Mouse (Mus musculus): ENCODE data around the gene Gba2.
A peak's percentile ranks its signal among the peaks of the same experiment; 100 is the strongest.
"Not testable (repeated sequence)": the region's sequence is repeated elsewhere in the genome, so short reads cannot be mapped to it uniquely, and the experiment has no call there.

The Gba2 gene

GRCm38 (mm10) chr4:43578376-43579204, at the start of gene Gba2, which contains the start of gene Rgp1:
Gene Gba2, minus strand, starts transcription at chr4:43578873.
Gene Rgp1, plus strand, starts transcription at chr4:43578715.
- peak; percentile 87 for DNase-seq

GRCm38 (mm10) chr4:43620146-43620778, 41.6 kb upstream of the Gba2 start:
- DNase-seq: no peak

GRCm38 (mm10) chr4:43613060-43613730, 34.5 kb upstream of the Gba2 start:
- no peak for DNase-seq

- DNase-seq: no peak
These were observed 33.9 kb upstream of the Gba2 start for GRCm38 (mm10) chr4:43612534-43612933.

- no peak for DNase-seq
These were observed 26.3 kb upstream of the Gba2 start for GRCm38 (mm10) chr4:43604751-43605685.

- no peak for DNase-seq
These were observed 25.4 kb upstream of the Gba2 start for GRCm38 (mm10) chr4:43604099-43604498.

- DNase-seq: no peak
These were observed 21.7 kb upstream of the Gba2 start for GRCm38 (mm10) chr4:43600195-43600934.

- DNase-seq: no peak
These were observed 20.1 kb upstream of the Gba2 start for GRCm38 (mm10) chr4:43598650-43599380.

- DNase-seq: no peak
These were observed 19.5 kb upstream of the Gba2 start for GRCm38 (mm10) chr4:43598200-43598599.

GRCm38 (mm10) chr4:43596597-43596996, 17.9 kb upstream of the Gba2 start:
- not testable (repeated sequence) for DNase-seq

GRCm38 (mm10) chr4:43593453-43593852, 14.8 kb upstream of the Gba2 start:
- DNase-seq: no peak

GRCm38 (mm10) chr4:43591961-43592360, 13.3 kb upstream of the Gba2 start:
- DNase-seq: no peak

- DNase-seq: no peak
These were observed 12.9 kb upstream of the Gba2 start for GRCm38 (mm10) chr4:43591543-43591942.

- no peak for DNase-seq
These were observed 9.0 kb upstream of the Gba2 start for GRCm38 (mm10) chr4:43587681-43588080.

GRCm38 (mm10) chr4:43586411-43586810, 7.7 kb upstream of the Gba2 start:
- DNase-seq: no peak

- no peak for DNase-seq
These were observed 7.0 kb upstream of the Gba2 start for GRCm38 (mm10) chr4:43585682-43586081.

GRCm38 (mm10) chr4:43584444-43585416, 6.1 kb upstream of the Gba2 start, which contains the start of gene Msmp:
Gene Msmp, minus strand, starts transcription at chr4:43584494.
- DNase-seq: no peak

GRCm38 (mm10) chr4:43583421-43583820, 4.7 kb upstream of the Gba2 start:
- no peak for DNase-seq

GRCm38 (mm10) chr4:43582241-43582640, 3.6 kb upstream of the Gba2 start:
- DNase-seq: no peak

- DNase-seq: no peak
These were observed 2.7 kb upstream of the Gba2 start for GRCm38 (mm10) chr4:43581381-43581780.

All from cerebellum, postnatal 36 days (tissue).